Mouse (Mus musculus) brown adipose tissue, adult 24 weeks (tissue): ENCODE data around the gene Slc6a2. TPM values are rescaled to one million over a fixed set of nuclear protein-coding genes. Genes with fewer than 3 reads are reported as not detected.

Experiments
- H3K27ac ChIP-seq: fragments of 200-500 bp; replicated peaks from 2 replicates; pipeline ENCODE4 v1.5.1; 2012; ENCODE audit warnings: low read depth, mild to moderate bottlenecking, low read length
- H3K4me1 ChIP-seq: fragments of 200-500 bp; 2 replicates; pipeline ENCODE4 v1.6.1; 2012; ENCODE audit warnings: low read length, mixed read lengths; ENCODE audit not compliant: control insufficient read depth, insufficient read depth, insufficient read length
- H3K4me3 ChIP-seq: fragments of 200-500 bp; 2 replicates; pipeline ENCODE4 v1.5.1; 2012; ENCODE audit warnings: low read depth, mild to moderate bottlenecking, low read length, moderate library complexity; ENCODE audit not compliant: insufficient read depth
- polyA plus RNA-seq: library from polyadenylated mRNA; stranded (reverse); fragments of >200 nt; gene quantifications from 2 replicates; pipeline ENCODE4 v1.2.4, GENCODE M21; 2012; ENCODE audit not compliant: missing spikeins, insufficient read depth, insufficient read length

The Slc6a2 gene
- polyA plus RNA-seq = not detected in 2 replicates

GRCm38 (mm10) chr8:92959779-92960178, at the start of gene Slc6a2:
TSS of gene Slc6a2 (plus strand) at chr8:92960079.
- no peak within 1 kb of the TSS for H3K27ac ChIP-seq
- H3K4me3 ChIP-seq = no peak within 1 kb of the TSS
- no peaks in the 10 kb centered on the region for H3K4me1 ChIP-seq

GRCm38 (mm10) chr8:92911477-92911876, 48.4 kb upstream of the Slc6a2 start:
- Histone ChIP-seq H3K4me1 (no peaks in the 10 kb centered on the region), H3K4me3 (no peak overlapping the region), H3K27ac (no peak overlapping the region)

DNA sequence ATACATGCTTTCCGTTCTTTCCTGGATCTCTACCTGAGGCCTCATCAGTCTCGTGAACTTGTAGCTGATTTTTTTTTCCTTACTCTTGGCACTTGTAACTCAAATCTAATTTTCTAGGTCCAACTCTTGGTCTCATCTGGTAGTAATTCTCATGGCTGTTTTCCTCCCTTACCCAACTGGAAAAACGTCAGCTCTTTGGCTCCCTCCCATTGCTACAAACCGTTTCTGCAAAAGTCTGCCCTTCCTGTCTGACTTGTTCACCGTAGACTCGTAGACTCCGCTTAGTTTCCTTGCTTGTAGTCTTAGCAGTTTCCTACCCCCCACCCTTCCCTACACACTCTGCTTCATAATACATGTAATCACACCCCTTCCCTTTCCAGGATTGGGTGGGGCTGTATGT, 46.5 kb upstream of the Slc6a2 start:
- Histone ChIP-seq H3K4me3 (no peak overlapping the region), H3K4me1 (no peaks in the 10 kb centered on the region), H3K27ac (no peak overlapping the region)

- Histone ChIP-seq H3K27ac (no peak overlapping the region), H3K4me3 (no peak overlapping the region)
Observed at GRCm38 (mm10) chr8:92916082-92916481, 43.8 kb upstream of the Slc6a2 start.

GRCm38 (mm10) chr8:92921768-92922167, 38.1 kb upstream of the Slc6a2 start:
- H3K4me3 ChIP-seq = no peak overlapping the region
- H3K27ac ChIP-seq = no peak overlapping the region
- no peaks in the 10 kb centered on the region for H3K4me1 ChIP-seq

More at GRCm38 (mm10) chr8:92916082-92916481, 43.8 kb upstream of the Slc6a2 start:
- H3K4me1 ChIP-seq = no peaks in the 10 kb centered on the region

GRCm38 (mm10) chr8:92928986-92929385, 30.9 kb upstream of the Slc6a2 start:
- H3K4me1 ChIP-seq = no peaks in the 10 kb centered on the region

DNA sequence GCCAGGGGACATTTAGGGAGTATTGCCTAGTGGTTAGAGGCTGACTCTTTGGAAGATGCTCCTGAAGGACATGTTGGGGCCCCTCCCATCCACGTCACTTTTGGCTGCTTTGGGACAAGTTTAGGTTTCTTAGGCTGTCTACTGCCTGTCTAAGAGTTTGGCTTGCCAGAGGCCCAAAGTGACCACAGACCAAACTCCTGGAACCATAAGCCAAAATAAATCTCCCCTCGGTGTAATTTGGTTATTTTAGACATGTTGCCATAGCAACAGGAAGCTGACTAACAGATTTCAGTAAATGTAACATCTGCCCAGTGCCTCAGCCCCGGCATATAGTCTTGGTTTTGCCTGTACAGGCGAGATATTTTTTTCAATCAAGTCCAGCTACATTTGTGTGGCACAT, 21.8 kb upstream of the Slc6a2 start:
- H3K4me1 ChIP-seq = no peaks in the 10 kb centered on the region

More at GRCm38 (mm10) chr8:92928986-92929385, 30.9 kb upstream of the Slc6a2 start:
- H3K4me3 ChIP-seq = no peak overlapping the region
- no peak overlapping the region for H3K27ac ChIP-seq

DNA sequence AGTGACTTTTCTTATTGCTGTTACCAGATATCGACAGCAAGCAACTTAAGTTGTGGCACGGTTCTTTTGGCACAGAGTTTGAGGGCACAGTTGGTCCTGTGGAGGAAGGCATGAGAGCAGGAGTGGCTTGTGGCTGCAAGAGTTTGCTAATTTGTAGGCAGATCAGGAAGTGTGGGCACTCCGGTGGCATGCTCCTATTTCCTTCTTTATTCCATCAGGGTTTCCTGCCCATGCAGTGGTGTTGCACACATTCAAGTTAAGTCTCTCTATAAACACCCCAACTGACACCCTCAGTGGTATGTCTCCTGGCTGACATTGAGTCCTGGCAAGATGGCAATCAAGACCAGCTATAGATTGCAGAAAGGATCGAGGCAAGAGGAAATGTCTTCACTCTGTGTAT, 10.8 kb upstream of the Slc6a2 start:
- Histone ChIP-seq H3K27ac (no peak overlapping the region), H3K4me1 (no peaks in the 10 kb centered on the region), H3K4me3 (no peak overlapping the region)

More for the DNA sequence above, 21.8 kb upstream of the Slc6a2 start:
- no peak overlapping the region for H3K27ac ChIP-seq
- no peak overlapping the region for H3K4me3 ChIP-seq

DNA sequence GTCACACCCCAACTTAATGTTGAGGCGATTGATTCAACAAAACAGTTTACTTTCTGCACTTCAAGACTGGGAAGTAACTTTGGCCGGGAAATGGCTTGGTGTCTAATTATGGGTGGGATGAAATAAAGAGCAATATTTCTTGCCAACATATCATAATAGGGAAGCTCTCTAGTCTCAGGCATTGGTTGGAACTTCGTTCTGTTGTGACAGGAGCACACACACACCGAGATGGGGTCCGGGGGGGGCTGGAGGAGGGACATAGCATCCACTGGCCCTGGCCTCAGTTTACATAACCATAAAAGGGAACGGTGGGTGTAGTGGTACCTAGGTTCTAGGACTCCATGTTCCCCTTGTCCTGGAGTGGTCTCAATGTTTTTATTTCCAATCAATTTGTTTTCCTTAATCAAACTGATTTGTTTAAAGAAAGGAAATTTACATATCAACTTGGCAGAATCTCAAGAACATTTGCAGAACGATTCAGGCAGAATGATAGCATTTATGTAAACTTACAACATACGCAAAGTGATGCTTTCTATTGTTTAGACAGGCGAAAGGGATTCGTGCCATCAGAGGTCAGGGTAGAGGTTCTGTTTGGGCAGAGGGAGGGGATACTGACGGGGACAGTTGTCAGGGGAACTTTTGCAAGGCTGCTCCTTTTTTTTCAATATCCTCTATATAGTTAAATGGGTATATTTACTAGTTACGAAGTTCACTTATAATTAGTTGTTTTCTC, 9.1 kb upstream of the Slc6a2 start:
- Histone ChIP-seq H3K27ac (no peak overlapping the region), H3K4me1 (no peaks in the 10 kb centered on the region), H3K4me3 (no peak overlapping the region)

GRCm38 (mm10) chr8:92954044-92954443, 5.8 kb upstream of the Slc6a2 start:
- Histone ChIP-seq H3K4me1 (no peaks in the 10 kb centered on the region), H3K27ac (no peak overlapping the region), H3K4me3 (no peak overlapping the region)

DNA sequence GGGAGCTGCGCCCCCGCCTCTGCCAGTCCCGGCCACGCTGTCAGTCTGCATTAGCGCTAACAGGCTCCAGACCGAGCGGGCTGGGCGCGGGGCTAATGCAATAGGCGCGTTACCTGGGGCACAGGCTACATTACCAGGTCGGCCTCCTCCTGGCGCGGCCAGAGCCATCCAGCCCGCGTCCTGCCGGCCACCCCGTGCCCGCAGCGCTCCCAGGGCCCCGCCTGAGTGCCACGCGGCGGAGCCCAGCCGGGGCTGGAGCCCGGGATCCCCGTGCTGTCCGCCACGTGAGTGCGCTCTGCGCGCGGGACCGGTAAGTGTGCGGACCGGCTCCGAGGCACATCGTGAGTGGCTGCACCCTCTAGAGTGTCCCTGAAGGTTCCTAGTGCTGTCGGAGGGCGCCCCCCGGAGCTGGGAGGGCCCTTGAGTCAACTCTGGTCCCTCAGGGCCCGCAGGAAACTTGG, 602 bp downstream of the Slc6a2 start:
- no peak overlapping the region for H3K27ac ChIP-seq
- no peak overlapping the region for H3K4me3 ChIP-seq
- no peaks in the 10 kb centered on the region for H3K4me1 ChIP-seq

- H3K4me1 ChIP-seq = no peaks in the 10 kb centered on the region
- no peak overlapping the region for H3K27ac ChIP-seq
- H3K4me3 ChIP-seq = no peak overlapping the region
Observed at GRCm38 (mm10) chr8:92961088-92961487, 1.2 kb downstream of the Slc6a2 start.

DNA sequence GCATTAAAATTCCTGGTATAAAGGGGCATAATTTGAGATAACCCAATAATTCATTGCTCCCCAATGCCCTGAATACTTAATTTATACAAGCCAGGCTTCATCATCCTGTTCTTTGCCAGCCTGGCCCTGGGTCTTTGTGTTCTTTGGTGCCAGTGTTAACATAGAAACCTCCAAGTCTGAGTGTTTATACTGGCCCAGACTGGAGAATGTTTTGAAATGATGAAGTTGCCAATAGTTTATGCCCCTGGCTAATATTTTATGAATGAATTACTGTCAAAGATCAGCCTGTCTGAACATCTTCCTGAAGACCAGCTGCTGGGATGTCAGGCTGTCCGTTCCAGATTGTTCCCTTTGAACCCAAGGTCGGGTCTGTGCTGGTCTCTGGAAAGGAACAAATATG, 4.7 kb downstream of the Slc6a2 start:
- Histone ChIP-seq H3K4me1 (no peaks in the 10 kb centered on the region), H3K4me3 (no peak overlapping the region), H3K27ac (no peak overlapping the region)

GRCm38 (mm10) chr8:92972949-92973348, 13.1 kb downstream of the Slc6a2 start:
- Histone ChIP-seq H3K4me3 (no peak overlapping the region), H3K27ac (no peak overlapping the region), H3K4me1 (peaks cover 2% of the 10 kb centered on the region)

- peaks cover 2% of the 10 kb centered on the region for H3K4me1 ChIP-seq
- H3K27ac ChIP-seq = no peak overlapping the region
- no peak overlapping the region for H3K4me3 ChIP-seq
Observed at GRCm38 (mm10) chr8:92976656-92977055, 16.8 kb downstream of the Slc6a2 start.

GRCm38 (mm10) chr8:92982491-92982890, 22.6 kb downstream of the Slc6a2 start:
- no peak overlapping the region for H3K4me3 ChIP-seq

More at GRCm38 (mm10) chr8:92982491-92982890, 22.6 kb downstream of the Slc6a2 start:
- Histone ChIP-seq H3K4me1 (no peaks in the 10 kb centered on the region), H3K27ac (no peak overlapping the region)
